Mouse (Mus musculus): ENCODE results near the gene Thumpd2.

- TF ChIP-seq POLR2A (IDR thresholded peaks at IDR 0.05; ENCODE audit: extremely low read depth, insufficient read depth, low read length) (no peak), CTCF (IDR thresholded peaks at IDR 0.05; ENCODE audit: extremely low read depth, insufficient read depth, low read length) (no peak)
These were observed 54.7 kb downstream of the Thumpd2 start for GRCm38 (mm10) chr17:81010199-81010598.

Data from cortical plate, adult 2 months (tissue).